Mouse (Mus musculus): Measurements from ENCODE around the gene Rasal2. TPM values are rescaled to one million over a fixed set of nuclear protein-coding genes. Genes with fewer than 3 reads are reported as not detected.
A peak's percentile ranks its signal among the peaks of the same experiment; 100 is the strongest.

The Rasal2 gene
- total and polyA plus RNA-seq, 3 experiments = 1.5 to 2.6 (median 1.7) TPM

DNA sequence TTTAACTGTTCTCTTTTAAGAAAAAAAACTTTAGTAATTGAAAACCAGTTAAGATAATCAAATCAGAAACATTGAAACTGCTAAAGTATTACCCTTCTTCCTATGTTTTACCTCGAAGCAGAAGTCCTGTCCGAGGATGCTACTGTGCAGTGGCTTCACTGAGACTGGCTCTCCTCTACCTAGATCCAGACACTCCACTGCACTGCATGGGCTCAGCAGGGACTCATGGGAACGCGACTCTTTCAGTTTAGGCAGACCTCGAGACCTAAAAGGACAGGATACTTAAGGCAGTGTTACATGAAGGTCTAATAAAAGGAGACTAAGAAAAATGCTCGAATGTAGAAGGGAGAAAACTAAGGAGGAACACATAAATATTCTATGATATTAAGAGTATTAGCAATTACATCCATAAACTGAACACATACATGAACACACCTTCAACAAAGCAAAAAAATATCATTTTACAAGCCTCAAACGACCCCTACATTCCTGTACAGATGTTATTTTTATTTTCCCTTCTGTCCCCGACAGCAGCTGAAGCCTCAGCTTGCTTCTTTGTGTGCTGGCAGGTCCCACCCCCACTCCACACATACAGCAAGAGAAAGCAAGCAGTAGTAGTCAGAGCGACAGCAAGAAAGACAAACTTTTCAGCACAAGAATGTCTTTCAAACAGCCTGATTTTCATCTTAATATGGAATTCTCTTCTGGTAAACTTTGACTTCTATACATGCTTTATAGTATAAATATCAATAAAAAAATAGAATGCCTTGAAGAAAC is 233.2 kb downstream of the Rasal2 start:
- no peak overlapping the region for H3K4me2 ChIP-seq (ENCODE audit: insufficient read depth, low read depth, poor library complexity, severe bottlenecking)
- H3K79me2 ChIP-seq (replicated peaks; ENCODE audit: control insufficient read depth, extremely low read depth, insufficient read depth, poor library complexity, severe bottlenecking) = no peaks in the 10 kb centered on the region
- in situ Hi-C loops (cut with MboI; ENCODE audit: low pct_ligation_motif_present, low pct_unique_long_range_greater_than_20kb, low sequenced_read_pairs) = no loop called here
- dilution Hi-C loops (cut with MboI; ENCODE audit: extremely low pct_ligation_motif_present, extremely low pct_unique_long_range_greater_than_20kb, low sequenced_read_pairs) = no loop called here
- DNase-seq (ENCODE audit: extremely low read depth) = no peak
- H3K9ac ChIP-seq (ENCODE audit: insufficient read depth, low read depth) = no peak overlapping the region
- H3K9me3 ChIP-seq (replicated peaks; ENCODE audit: low read length) = no peaks in the 10 kb centered on the region
- H3K36me3 ChIP-seq (replicated peaks in 1 of 2; ENCODE audit: control insufficient read depth in 1 of 2, insufficient read depth in 1 of 2, low read length in 1 of 2) = no peaks in the 10 kb centered on the region
- no peaks in the 10 kb centered on the region for H3K4me1 ChIP-seq (ENCODE audit: control insufficient read depth in 1 of 2, insufficient read depth in 2 of 2)
- no peaks in the 10 kb centered on the region for H3K27me3 ChIP-seq (replicated peaks)
- H3K27ac ChIP-seq (ENCODE audit: insufficient read depth, low read depth) = no peak overlapping the region
- no peak for TF ChIP-seq MAZ (IDR thresholded peaks at IDR 0.05; ENCODE audit: low read depth, low read length)
- no peak for TF ChIP-seq ELF1 (IDR thresholded peaks at IDR 0.05; ENCODE audit: low read depth, low read length)
- no peak for TF ChIP-seq RCOR1 (conservative IDR thresholded peaks at IDR 0.05; ENCODE audit: low read depth, low read length)
- TF ChIP-seq POLR2AphosphoS2 (IDR thresholded peaks at IDR 0.05; ENCODE audit: low read depth, low read length) = no peak
- TF ChIP-seq MEF2A (IDR thresholded peaks at IDR 0.05; ENCODE audit: borderline replicate concordance, low read depth, low read length) = no peak
- TF ChIP-seq ZMIZ1 (IDR thresholded peaks at IDR 0.05; ENCODE audit: low read depth, low read length) = no peak
- no peak for TF ChIP-seq RAD21 (IDR thresholded peaks at IDR 0.05; ENCODE audit: low read depth, low read length)
- no peak for TF ChIP-seq HCFC1 (IDR thresholded peaks at IDR 0.05; ENCODE audit: low read depth, low read length)
- no peak for TF ChIP-seq PAX5 (IDR thresholded peaks at IDR 0.05; ENCODE audit: low read length)
- TF ChIP-seq POLR2A (IDR thresholded peaks at IDR 0.05; ENCODE audit: low read depth, low read length) = no peak
- no peak for TF ChIP-seq USF2 (conservative IDR thresholded peaks at IDR 0.05; ENCODE audit: low read depth, low read length)
- H3K4me3 ChIP-seq (replicated peaks in 1 of 3; ENCODE audit: low read depth in 2 of 3, low read length in 2 of 3, poor library complexity in 1 of 3) = no peak overlapping the region

DNA sequence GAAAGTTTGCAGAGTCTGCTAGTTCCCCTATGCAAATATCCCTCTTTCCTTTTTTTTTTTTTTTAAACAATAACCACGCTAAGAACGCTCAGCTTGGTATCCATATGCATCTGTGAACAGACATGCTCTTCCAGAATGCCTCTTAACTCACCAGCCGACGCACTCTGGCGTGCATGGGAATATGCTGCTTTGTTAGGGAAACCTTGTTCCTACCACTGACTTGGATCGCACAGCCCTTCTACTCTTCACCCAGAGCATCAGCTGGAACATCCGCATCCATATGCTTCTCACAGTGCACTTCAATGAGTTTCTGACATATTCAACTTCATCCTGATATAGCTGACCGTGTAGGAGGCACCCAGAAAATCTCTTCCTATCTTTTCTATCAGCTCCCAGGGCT is 243.1 kb downstream of the Rasal2 start:
- no peaks in the 10 kb centered on the region for H3K36me3 ChIP-seq (replicated peaks in 1 of 2; ENCODE audit: control insufficient read depth in 1 of 2, insufficient read depth in 1 of 2, low read length in 1 of 2)
- TF ChIP-seq ZNF384 (IDR thresholded peaks at IDR 0.05; ENCODE audit: low read depth, low read length) = peak; percentile 78
- no peak for TF ChIP-seq MEF2A (IDR thresholded peaks at IDR 0.05; ENCODE audit: borderline replicate concordance, low read depth, low read length)
- no peak for TF ChIP-seq MAZ (IDR thresholded peaks at IDR 0.05; ENCODE audit: low read depth, low read length)
- no peak for TF ChIP-seq NELFE (IDR thresholded peaks at IDR 0.05; ENCODE audit: low read depth, low read length)
- in situ Hi-C loops (cut with MboI; ENCODE audit: low pct_ligation_motif_present, low pct_unique_long_range_greater_than_20kb, low sequenced_read_pairs) = no loop called here

More for the DNA sequence above, 243.1 kb downstream of the Rasal2 start:
- Histone ChIP-seq H3K27ac (ENCODE audit: insufficient read depth, low read depth) (no peak overlapping the region), H3K79me2 (replicated peaks; ENCODE audit: control insufficient read depth, extremely low read depth, insufficient read depth, poor library complexity, severe bottlenecking) (no peaks in the 10 kb centered on the region), H3K4me2 (ENCODE audit: insufficient read depth, low read depth, poor library complexity, severe bottlenecking) (peak overlapping the region; percentile 24; the same call in 1 of the 2 replicates), H3K4me3 (replicated peaks in 1 of 3; ENCODE audit: low read depth in 2 of 3, low read length in 2 of 3, poor library complexity in 1 of 3) (no peak overlapping the region), H3K27me3 (replicated peaks) (no peaks in the 10 kb centered on the region), H3K9me3 (replicated peaks; ENCODE audit: low read length) (no peaks in the 10 kb centered on the region), H3K4me1 (ENCODE audit: control insufficient read depth in 1 of 2, insufficient read depth in 2 of 2) (peaks cover 2 to 8% of the 10 kb centered on the region in 2 experiments; a peak in 3 of 4 replicates), H3K9ac (ENCODE audit: insufficient read depth, low read depth) (no peak overlapping the region)
- DNase-seq (ENCODE audit: extremely low read depth) = no peak
- dilution Hi-C loops (cut with MboI; ENCODE audit: extremely low pct_ligation_motif_present, extremely low pct_unique_long_range_greater_than_20kb, low sequenced_read_pairs) = no loop called here

Measured in CH12.LX (cell line).